Mouse (Mus musculus) neural tube, embryonic 12.5 days (tissue): ENCODE results near the gene Srms. TPM values are rescaled to one million over a fixed set of nuclear protein-coding genes. Genes with fewer than 3 reads are reported as not detected.

ENCODE experiments used
- ATAC-seq: fragments of 200-750 bp; cut with Nextera tagmentation; 2 replicates; pipeline ENCODE4 v1.8.0; 2017; ENCODE audit warnings: low read depth, mild to moderate bottlenecking, moderate TSS enrichment, moderate library complexity; ENCODE audit not compliant: low FRiP score
- H3K27ac ChIP-seq: fragments of 300-500 bp; sonication (generic); 2 replicates; pipeline ENCODE4 v1.5.1; 2016
- H3K27me3 ChIP-seq: fragments of 300-500 bp; sonication (generic); replicated peaks from 2 replicates; pipeline ENCODE4 v1.6.1; 2016; ENCODE audit warnings: mild to moderate bottlenecking
- H3K36me3 ChIP-seq: fragments of 300-500 bp; sonication (generic); 2 replicates; pipeline ENCODE4 v1.6.1; 2016; ENCODE audit warnings: mild to moderate bottlenecking
- H3K4me1 ChIP-seq: fragments of 300-500 bp; sonication (generic); 2 replicates; pipeline ENCODE4 v1.6.1; 2016
- H3K4me2 ChIP-seq: fragments of 300-500 bp; sonication (generic); replicated peaks from 2 replicates; pipeline ENCODE4 v1.6.1; 2016; ENCODE audit warnings: mild to moderate bottlenecking
- H3K4me3 ChIP-seq: fragments of 300-500 bp; sonication (generic); 2 replicates; pipeline ENCODE4 v1.5.1; 2016
- H3K9ac ChIP-seq: fragments of 300-500 bp; sonication (generic); 2 replicates; pipeline ENCODE4 v1.6.1; 2016; ENCODE audit warnings: mild to moderate bottlenecking
- H3K9me3 ChIP-seq: fragments of 300-500 bp; sonication (generic); 2 replicates; pipeline ENCODE4 v1.6.1; 2016; ENCODE audit warnings: mild to moderate bottlenecking
- WGBS: fragments of 180-500 bp; shearing (Covaris S2); methylation state at CpG from one replicate; pipeline ENCODE4 v1.1.7; 2016; 5-methylcytosine and 5-hydroxymethylcytosine counted together
- polyA plus RNA-seq: library from polyadenylated mRNA; unstranded; fragments of >200 nt; fragmentation: Nextera tagmentation; extraction: Ambion mirVana; gene quantifications from 2 replicates; pipeline ENCODE4 v1.2.1, GENCODE M21; 2016

Gene Srms
- polyA plus RNA-seq, 1 experiment from 2014 or later = 0.11 TPM

- peaks cover 33% of the 10 kb centered on the region for H3K27me3 ChIP-seq
- H3K36me3 ChIP-seq = no peaks in the 10 kb centered on the region
- WGBS = 79% methylated on average over 4 of the region's 4 CpGs
- peak overlapping the region; percentile 42; the same call in 1 of the 2 replicates for H3K4me3 ChIP-seq
- no peaks in the 10 kb centered on the region for H3K9me3 ChIP-seq
- H3K4me2 ChIP-seq = peak overlapping the region; percentile 62
- ATAC-seq = no peak
- H3K9ac ChIP-seq = peak overlapping the region; percentile 64; the same call in 1 of the 2 replicates
- peaks cover 26% of the 10 kb centered on the region for H3K4me1 ChIP-seq
- peak overlapping the region; percentile 67; the same call in 1 of the 2 replicates for H3K27ac ChIP-seq
Measured at GRCm38 (mm10) chr2:181157180-181157579, 55.8 kb downstream of the Srms start.

- Histone ChIP-seq H3K4me3 (peak within 1 kb of the TSS; percentile 42), H3K4me2 (peak within 1 kb of the TSS; percentile 62), H3K27me3 (peaks cover 37% of the 10 kb centered on the region), H3K9ac (peak within 1 kb of the TSS; percentile 64), H3K27ac (peak within 1 kb of the TSS; percentile 67), H3K4me1 (peaks cover 26% of the 10 kb centered on the region), H3K9me3 (no peaks in the 10 kb centered on the region), H3K36me3 (no peaks in the 10 kb centered on the region)
- ATAC-seq = peak; percentile 42
- 4% methylated on average over 55 of the region's 55 CpGs for WGBS
Measured at GRCm38 (mm10) chr2:181156248-181157121, 56.5 kb downstream of the Srms start, which contains the start of gene Eef1a2. Gene Eef1a2 (minus strand): TSS chr2:181157014.

- peak overlapping the region; percentile 64; the same call in 1 of the 2 replicates for H3K9ac ChIP-seq
- no peak for ATAC-seq
Measured at GRCm38 (mm10) chr2:181155801-181156200, 57.2 kb downstream of the Srms start.

More at GRCm38 (mm10) chr2:181155801-181156200, 57.2 kb downstream of the Srms start:
- peaks cover 39% of the 10 kb centered on the region for H3K27me3 ChIP-seq
- H3K27ac ChIP-seq = no peak overlapping the region
- 64% methylated on average over 4 of the region's 4 CpGs for WGBS
- no peaks in the 10 kb centered on the region for H3K36me3 ChIP-seq
- H3K9me3 ChIP-seq = no peaks in the 10 kb centered on the region
- peak overlapping the region; percentile 62 for H3K4me2 ChIP-seq
- H3K4me1 ChIP-seq = peaks cover 26% of the 10 kb centered on the region
- peak overlapping the region; percentile 42 for H3K4me3 ChIP-seq

Other genes starting within 250 kb of the Srms start
- gene Arfgap1, start 246.0 kb downstream of the Srms start, polyA plus RNA-seq = 95.1 and 101 TPM in 2 replicates
- gene Col20a1, start 226.7 kb downstream of the Srms start, polyA plus RNA-seq = 1.8 TPM in 2 replicates
- 61.7 and 65.1 TPM in 2 replicates for gene Chrna4, start 169.6 kb downstream of the Srms start, polyA plus RNA-seq
- 39.0 and 41.6 TPM in 2 replicates for gene Kcnq2, start 77.9 kb downstream of the Srms start, polyA plus RNA-seq
- gene Eef1a2, start 56.2 kb downstream of the Srms start, polyA plus RNA-seq = 2.8 and 3.4 TPM in 2 replicates
- 424 and 444 TPM in 2 replicates for gene Ppdpf, start 25.9 kb downstream of the Srms start, polyA plus RNA-seq
- gene Ptk6, start 10.4 kb downstream of the Srms start, polyA plus RNA-seq = not detected in 2 replicates
- gene Fndc11, start 6.8 kb upstream of the Srms start, polyA plus RNA-seq = not detected in 2 replicates
- 0.43 and 0.70 TPM in 2 replicates for gene Helz2, start 28.8 kb upstream of the Srms start, polyA plus RNA-seq
- gene Gmeb2, start 74.8 kb upstream of the Srms start, polyA plus RNA-seq = 20.6 and 21.4 TPM in 2 replicates
- 649 and 671 TPM in 2 replicates for gene Stmn3, start 101.3 kb upstream of the Srms start, polyA plus RNA-seq
- 41.1 and 49.0 TPM in 2 replicates for gene Rtel1, start 106.6 kb upstream of the Srms start, polyA plus RNA-seq
- gene Zgpat, start 151.7 kb upstream of the Srms start, polyA plus RNA-seq = 69.8 and 74.4 TPM in 2 replicates
- 79.6 and 82.7 TPM in 2 replicates for gene Arfrp1, start 152.2 kb upstream of the Srms start, polyA plus RNA-seq
- gene Lime1, start 166.9 kb upstream of the Srms start, polyA plus RNA-seq = 36.8 and 41.8 TPM in 2 replicates
- 26.8 and 27.2 TPM in 2 replicates for gene Zbtb46, start 246.2 kb upstream of the Srms start, polyA plus RNA-seq